Mouse (Mus musculus) left cerebral cortex, postnatal 10 days (tissue): ENCODE results near the gene Klhl10. TPM values are rescaled to one million over a fixed set of nuclear protein-coding genes. Genes with fewer than 3 reads are reported as not detected.

ENCODE experiments used
- DNase-seq, 2 experiments: peaks; one replicate each; pipeline ENCODE4 v3.0.0; 2021 to 2022; ENCODE audit warnings: low spot score in 2 of 2, mixed read lengths in 1 of 2; ENCODE audit errors: extremely low spot score in 1 of 2
- intact Hi-C: fragments of 180-260 bp; cut with DNase I; formaldehyde crosslinking; loops from one replicate; pipeline ENCODE4 v1.15.1; 2025
- total RNA-seq, 2 experiments: library from RNA; stranded (reverse); gene quantifications; 2 replicates each; pipeline ENCODE4 v1.2.3; 2021

Klhl10 gene
- total RNA-seq, 2 experiments from 2014 or later = 1.6 to 1.9 TPM

- DNase-seq = peak; percentile 79 to 92
- intact Hi-C loops = no loop called here
Measured at GRCm38 (mm10) chr11:100440691-100441522, 810 bp upstream of the Klhl10 start.

DNA sequence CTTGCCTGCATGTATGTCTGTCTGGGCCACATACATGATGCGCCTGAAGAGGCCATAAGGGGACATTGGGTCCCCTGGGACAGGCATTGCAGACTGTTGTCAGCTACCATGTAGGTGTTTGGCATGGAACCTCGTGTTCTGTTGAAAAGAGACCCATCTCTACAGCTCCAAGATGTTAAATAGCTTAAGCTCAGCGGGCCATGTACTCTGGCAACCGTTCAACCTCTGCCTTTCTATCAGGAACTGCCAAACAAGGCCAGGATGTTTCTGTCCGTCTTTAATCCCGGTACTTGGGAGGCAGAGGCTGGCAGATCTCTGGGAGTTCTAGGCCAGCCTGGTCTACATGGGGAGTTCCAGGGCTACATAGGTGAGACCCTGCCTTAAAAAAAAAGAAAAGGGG, 908 bp downstream of the Klhl10 start:
- DNase-seq = no peak
- intact Hi-C loops = no loop called here

GRCm38 (mm10) chr11:100457247-100457646, 15.5 kb downstream of the Klhl10 start:
- intact Hi-C loops = no loop called here
- no peak for DNase-seq

GRCm38 (mm10) chr11:100457711-100458110, 16.0 kb downstream of the Klhl10 start:
- DNase-seq = no peak
- intact Hi-C loops = no loop called here

DNA sequence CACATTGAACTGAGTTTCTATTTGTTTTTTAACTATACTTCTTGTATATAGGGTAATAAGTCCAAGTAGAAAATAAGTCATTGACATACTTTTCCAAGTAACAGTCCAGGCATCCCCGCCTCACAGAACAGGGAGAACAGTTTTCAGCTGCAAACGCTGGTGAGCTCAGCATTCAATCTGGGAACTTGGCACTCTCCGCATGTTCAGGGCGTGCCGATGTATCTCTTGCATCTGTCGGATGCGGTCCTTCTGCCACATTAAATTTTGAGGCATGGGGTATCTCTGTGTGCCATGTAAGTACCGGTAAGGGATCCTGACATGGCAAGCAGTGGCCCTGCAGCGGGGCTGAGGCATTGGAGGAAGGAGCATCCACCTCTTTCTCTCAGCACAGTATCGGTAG, 21.0 kb downstream of the Klhl10 start:
- DNase-seq = peak; percentile 29 to 34
- intact Hi-C loops = loop anchor here (2.0 kb wide), 1 partner anchor 38 kb away; no protein-coding TSS in a partner anchor

GRCm38 (mm10) chr11:100465229-100465792, 23.6 kb downstream of the Klhl10 start:
- intact Hi-C loops = no loop called here
- DNase-seq = no peak

- DNase-seq = no peak
- intact Hi-C loops = no loop called here
Measured at GRCm38 (mm10) chr11:100465833-100466232, 24.1 kb downstream of the Klhl10 start.

DNA sequence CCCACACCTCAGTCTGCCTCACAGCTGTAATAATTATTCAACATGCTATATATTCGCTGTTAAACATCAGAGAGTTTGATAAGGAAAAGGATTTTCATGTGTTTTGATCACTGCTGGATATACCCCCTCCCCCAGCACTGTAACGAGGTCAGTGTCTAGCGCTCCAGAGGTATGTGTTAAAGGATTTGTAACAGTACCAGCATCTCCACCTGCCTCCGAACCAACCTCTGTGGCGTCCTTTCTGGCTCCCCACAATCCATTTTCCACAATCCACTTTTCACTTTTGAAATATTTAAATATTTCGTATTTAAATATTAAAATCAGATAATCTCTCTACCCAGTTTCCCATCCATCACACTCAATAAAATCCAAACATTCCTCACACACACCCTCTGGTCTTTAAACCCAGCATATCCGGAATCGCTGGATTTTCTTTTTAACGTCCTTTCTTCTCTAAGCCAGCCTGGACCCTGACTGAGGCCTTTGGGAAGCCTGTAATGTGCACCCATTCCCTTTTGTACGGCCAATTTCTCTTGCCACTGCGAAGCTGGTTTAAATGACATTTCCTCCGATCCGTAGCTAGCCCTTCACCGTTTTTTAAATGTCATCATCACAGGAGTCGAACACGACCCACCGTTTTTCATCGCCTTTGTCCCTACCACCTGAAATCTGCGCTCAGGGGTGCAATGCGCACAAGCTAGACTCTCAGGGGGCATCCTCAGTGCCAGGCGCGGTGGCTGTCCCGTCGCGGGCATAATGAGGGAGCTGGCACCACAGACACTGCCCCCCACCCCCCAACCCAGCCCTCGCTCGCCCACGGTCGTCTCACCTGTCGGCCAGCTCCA, 29.9 kb downstream of the Klhl10 start:
- no peak for DNase-seq

DNA sequence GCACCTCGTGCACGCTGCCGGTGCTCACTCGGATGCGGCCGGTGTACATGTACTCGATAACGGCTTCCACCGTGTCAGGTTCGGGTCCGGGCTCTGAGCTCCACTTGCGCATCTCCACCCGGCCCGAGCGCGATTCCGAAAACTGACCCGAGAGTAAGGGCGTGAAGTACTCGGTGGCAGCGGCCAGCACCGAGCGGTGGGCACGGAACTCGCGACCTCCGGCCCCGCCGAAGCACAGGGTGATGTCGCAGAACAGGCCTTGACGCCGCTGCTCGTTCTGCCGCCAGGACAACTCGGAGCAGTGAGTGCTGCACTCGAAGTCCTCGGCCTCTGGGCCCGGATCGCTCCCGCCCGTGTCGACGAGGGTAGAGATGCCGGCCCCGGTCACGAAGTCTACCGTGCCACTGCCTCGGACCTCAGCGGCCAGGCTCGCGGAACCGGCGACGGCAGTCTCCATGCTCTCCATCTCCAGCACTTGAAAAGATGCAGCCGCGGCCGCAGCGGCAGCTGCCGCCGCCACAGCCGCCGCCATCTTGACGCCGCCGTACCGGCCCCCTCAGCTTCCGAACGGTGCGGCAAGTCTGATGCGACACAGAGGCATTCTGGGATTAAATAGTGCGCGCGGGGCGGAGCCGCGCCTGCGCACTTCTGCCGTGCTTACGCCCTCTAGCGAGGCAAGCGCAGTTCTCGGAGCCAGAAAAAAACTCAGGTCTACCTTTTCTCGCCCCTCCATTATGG, 30.6 kb downstream of the Klhl10 start, which contains the start of gene Klhl11:
Klhl11 (minus strand) TSS at position 545 of the 738 bp plus-strand sequence.
- intact Hi-C loops = no loop called here
- DNase-seq = peak; percentile 88 to 92

More for the DNA sequence above, 29.9 kb downstream of the Klhl10 start:
- intact Hi-C loops = no loop called here

GRCm38 (mm10) chr11:100472935-100473295, 31.2 kb downstream of the Klhl10 start:
- intact Hi-C loops = no loop called here
- no peak for DNase-seq

DNA sequence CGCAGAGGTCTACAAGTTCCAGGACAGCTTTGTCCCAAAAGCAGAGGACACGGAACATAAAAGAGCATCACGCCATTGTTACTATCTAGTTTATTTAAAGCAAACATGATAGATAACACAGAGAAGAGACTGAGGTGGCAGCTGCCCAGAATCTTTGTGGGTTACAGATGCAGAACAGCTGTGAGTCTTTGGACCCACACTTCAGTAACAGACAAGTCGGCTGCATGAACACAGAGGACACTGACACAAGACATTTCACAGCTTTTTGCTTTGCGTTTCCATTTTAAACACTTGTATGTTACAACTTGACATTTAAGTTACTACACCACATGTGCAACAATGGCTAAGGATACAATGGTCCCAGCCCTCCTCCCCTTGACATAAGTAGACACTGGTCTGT, 34.6 kb downstream of the Klhl10 start:
- no peak for DNase-seq
- intact Hi-C loops = loop anchor here (5.0 kb wide), 1 partner anchor 99 kb away; no protein-coding TSS in a partner anchor

GRCm38 (mm10) chr11:100479152-100479551, 37.4 kb downstream of the Klhl10 start:
- DNase-seq = no peak
- intact Hi-C loops = loop anchor here (2.0 to 5.0 kb wide), 2 partner anchors 22 to 102 kb away; no protein-coding TSS in a partner anchor

DNA sequence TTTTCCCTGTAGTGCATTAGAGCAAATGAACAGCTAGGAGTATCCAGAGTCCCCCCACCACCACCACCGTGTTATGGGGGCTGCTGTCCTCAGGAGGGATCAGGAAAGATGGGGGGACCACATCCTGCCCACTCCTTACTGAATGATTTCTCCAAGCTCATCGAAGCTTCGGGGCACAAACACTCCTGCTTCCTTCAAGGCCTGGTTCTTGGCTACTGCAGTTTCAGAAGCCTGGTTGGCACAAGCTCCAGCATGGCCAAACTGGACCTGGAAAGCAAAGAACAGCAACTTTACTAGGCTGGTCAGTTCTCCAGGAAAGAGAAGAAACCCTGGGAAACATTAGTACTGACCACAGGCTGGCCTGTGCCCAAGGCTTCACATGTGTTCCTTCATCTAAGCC, 42.7 kb downstream of the Klhl10 start:
- intact Hi-C loops = loop anchor here (5.0 kb wide), 1 partner anchor 33 kb away; no protein-coding TSS in a partner anchor
- no peak for DNase-seq

GRCm38 (mm10) chr11:100485801-100486538, 44.3 kb downstream of the Klhl10 start:
- intact Hi-C loops = no loop called here
- DNase-seq = no peak

- no peak for DNase-seq
- intact Hi-C loops = no loop called here
Measured at GRCm38 (mm10) chr11:100490951-100491350, 49.2 kb downstream of the Klhl10 start.

GRCm38 (mm10) chr11:100493771-100494170, 52.1 kb downstream of the Klhl10 start:
- no peak for DNase-seq
- intact Hi-C loops = no loop called here

DNA sequence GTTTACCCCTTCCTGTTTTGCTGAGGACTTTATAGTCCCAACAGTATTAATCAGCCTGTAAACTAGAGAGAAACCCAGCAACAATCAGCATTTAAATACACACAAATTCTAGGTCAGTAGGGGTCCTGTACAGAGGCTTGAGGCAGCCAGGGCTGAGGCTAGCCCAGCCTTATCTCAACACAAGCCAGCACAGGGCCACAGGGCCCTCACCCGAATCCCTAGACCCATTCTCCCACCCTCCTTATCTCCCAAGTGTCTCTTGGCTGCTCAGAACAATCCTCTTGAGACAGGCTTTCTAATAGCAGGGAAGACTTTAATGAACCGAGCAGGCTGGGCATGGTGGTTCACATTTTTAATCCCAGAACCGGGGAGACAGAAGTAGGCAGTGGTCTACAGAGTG, 58.5 kb downstream of the Klhl10 start:
- DNase-seq = no peak
- intact Hi-C loops = loop anchor here (2.0 kb wide), 1 partner anchor 21 kb away; no protein-coding TSS in a partner anchor

- no peak for DNase-seq
- intact Hi-C loops = loop anchor here (2.0 kb wide), 1 partner anchor 22 kb away; no protein-coding TSS in a partner anchor
Measured at GRCm38 (mm10) chr11:100500651-100501050, 58.9 kb downstream of the Klhl10 start.
